Mouse (Mus musculus) embryonic fibroblast, embryonic 13.5 days (primary cell): ENCODE data around the gene Pgm1.

ENCODE experiments used
- CTCF ChIP-seq: IDR thresholded peaks from 2 replicates; pipeline ENCODE4 v1.5.1; 2011; ENCODE audit warnings: mild to moderate bottlenecking, control low read depth, low read length, moderate library complexity, borderline replicate concordance; ENCODE audit not compliant: insufficient read depth
- POLR2A ChIP-seq: IDR thresholded peaks from 2 replicates; pipeline ENCODE4 v1.6.1; 2011; ENCODE audit warnings: low read depth, mild to moderate bottlenecking, control low read depth, low read length, moderate library complexity

DNA sequence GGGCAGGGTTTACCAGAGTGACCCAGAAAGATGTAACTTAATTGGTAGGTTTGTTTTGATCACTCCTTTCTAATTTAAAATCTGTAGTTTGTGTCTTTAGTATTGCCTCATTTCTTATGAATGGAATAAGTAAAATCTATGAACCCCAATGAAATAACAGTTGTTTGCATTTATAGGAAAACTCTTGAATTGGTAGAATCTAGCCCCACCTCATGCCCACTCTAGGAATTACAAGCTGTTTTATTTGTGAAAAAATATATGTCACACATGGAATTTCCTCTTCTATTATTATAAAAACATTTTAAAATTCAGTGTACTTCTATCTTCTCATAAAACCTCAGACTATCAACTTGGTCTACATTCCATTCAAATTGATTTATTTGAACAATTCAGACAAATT, 47.3 kb upstream of the Pgm1 start:
- no peak for TF ChIP-seq CTCF
- TF ChIP-seq POLR2A, result no peak
